Mouse (Mus musculus): ENCODE results near the gene Igsf3. TPM values are rescaled to one million over a fixed set of nuclear protein-coding genes. Genes with fewer than 3 reads are reported as not detected.

Gene Igsf3
- polyA plus RNA-seq, 1 experiment, result 24.9 TPM

DNA sequence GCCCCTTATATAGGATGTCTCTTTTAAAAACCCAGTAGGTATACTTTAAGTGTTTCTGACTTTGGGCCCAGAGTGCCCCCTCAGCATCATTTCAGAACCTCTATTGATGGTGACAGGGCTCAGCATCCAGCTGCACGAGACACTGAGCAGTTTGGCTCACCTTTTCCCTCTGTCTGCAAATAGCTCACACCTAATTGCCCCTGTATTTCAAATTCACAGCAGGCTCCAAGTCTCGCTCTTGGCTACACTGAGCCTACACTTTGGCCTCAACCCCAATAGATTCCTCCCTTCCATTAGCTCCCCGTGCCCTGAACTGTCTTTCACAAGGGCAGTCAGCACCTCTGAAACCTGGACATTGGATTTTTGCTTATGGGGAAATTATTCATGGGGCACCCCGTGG is 26.5 kb upstream of the Igsf3 start:
- Histone ChIP-seq H3K4me1 (ENCODE audit: control insufficient read depth, insufficient read depth, low read length) (no peaks in the 10 kb centered on the region; the same call in 1 of the 2 replicates), H3K27ac (ENCODE audit: insufficient read depth, low read length) (no peak overlapping the region), H3K4me3 (ENCODE audit: insufficient read depth, low read length) (no peak overlapping the region)
- TF ChIP-seq POLR2A (IDR thresholded peaks at IDR 0.05; ENCODE audit: low read depth, low read length) (no peak), CTCF (IDR thresholded peaks at IDR 0.05; ENCODE audit: borderline replicate concordance, insufficient read depth, low read length) (no peak)

DNA sequence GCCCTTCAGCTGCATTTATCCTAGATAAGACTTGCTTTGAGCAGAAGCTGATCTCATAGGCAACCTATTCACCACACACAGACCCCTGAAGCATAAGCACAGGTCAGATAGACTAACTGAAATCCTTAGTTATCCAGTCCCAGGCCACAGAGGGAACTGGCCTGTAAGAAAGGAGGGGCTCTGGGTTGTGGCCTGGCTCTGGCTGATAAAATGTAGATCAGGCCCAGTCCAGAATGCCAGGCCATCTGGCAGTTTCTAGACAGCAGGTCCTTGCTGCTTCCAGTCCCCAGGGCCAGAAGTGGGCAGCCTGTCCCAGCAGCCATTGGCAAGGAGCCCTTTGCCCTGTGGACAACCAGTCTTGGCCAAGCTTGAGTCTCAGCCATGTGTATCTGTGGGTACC is 22.4 kb upstream of the Igsf3 start:
- H3K27ac ChIP-seq (ENCODE audit: insufficient read depth, low read length), result no peak overlapping the region
- TF ChIP-seq POLR2A (IDR thresholded peaks at IDR 0.05; ENCODE audit: low read depth, low read length) (no peak), CTCF (IDR thresholded peaks at IDR 0.05; ENCODE audit: borderline replicate concordance, insufficient read depth, low read length) (no peak)
- no peak overlapping the region for H3K4me3 ChIP-seq (ENCODE audit: insufficient read depth, low read length)
- H3K4me1 ChIP-seq (ENCODE audit: control insufficient read depth, insufficient read depth, low read length), result no peaks in the 10 kb centered on the region

DNA sequence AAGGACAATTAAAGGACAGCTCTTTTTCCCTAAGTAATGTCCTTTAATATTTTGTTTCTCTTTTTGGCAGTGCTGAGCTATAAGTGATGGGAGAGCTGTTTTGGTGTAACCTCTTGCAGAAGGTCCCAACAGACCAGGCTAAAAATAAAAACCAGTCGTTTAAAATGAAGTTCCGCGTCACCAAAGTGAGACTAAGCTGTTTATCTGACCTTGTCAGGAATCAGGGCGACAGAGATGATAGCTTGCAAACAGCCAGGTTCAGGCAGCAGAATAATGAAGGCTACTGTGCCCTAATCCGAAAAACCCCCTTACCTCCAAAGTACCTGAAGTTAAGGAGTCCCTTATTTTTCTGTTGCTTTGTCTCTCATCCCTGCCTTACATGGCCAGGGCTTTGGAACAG is 21.2 kb upstream of the Igsf3 start:
- Histone ChIP-seq H3K4me3 (ENCODE audit: insufficient read depth, low read length) (no peak overlapping the region), H3K27ac (ENCODE audit: insufficient read depth, low read length) (no peak overlapping the region), H3K4me1 (ENCODE audit: control insufficient read depth, insufficient read depth, low read length) (no peaks in the 10 kb centered on the region)
- no peak for TF ChIP-seq CTCF (IDR thresholded peaks at IDR 0.05; ENCODE audit: borderline replicate concordance, insufficient read depth, low read length)
- no peak for TF ChIP-seq POLR2A (IDR thresholded peaks at IDR 0.05; ENCODE audit: low read depth, low read length)

DNA sequence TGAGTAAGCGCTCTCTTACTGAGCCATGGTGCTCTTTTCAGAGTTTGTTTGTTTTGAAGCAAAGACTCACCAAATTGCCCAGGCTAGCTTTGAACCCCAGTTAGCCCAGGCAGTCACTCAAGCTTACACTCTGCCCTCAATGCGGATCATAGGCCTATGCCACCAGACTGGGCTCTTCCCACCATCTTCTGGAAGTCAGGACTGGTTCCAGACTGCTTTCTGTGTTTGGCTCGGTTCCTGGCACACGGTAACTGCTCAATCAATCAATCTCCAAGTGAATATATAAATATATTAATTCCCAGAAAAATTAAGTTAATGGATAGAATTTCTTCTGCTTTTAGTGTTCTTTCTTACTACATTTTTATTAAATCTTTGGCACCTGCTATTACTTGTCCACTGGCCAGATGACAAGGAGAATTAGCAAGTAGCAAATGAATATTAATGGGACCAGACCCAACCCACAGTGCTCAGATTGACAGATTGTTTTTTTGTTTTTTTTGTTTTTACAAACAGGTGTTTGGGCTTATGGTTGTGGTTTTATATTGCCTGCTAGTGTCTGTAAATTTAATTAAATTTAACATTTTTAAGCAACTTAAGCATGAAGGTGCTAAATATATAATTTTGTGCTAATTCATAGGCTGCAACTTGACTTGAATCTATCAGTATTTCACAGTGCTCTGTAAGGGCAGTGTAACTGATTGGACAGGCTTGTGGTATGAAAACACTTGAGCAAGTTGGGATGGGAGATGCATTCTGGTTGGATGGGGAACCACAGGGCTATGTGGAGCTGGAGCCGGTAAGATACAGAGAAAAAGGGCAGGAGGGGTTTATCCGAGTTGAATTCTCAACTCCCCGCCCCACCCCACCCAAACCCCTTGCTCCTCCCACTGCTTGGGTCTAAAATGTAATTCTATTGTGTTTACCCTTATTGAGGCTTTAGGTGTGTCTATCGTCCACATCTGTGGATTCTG is 20.0 kb upstream of the Igsf3 start:
- no peaks in the 10 kb centered on the region for H3K4me1 ChIP-seq (ENCODE audit: control insufficient read depth, insufficient read depth, low read length)
- no peak overlapping the region for H3K4me3 ChIP-seq (ENCODE audit: insufficient read depth, low read length)
- TF ChIP-seq POLR2A (IDR thresholded peaks at IDR 0.05; ENCODE audit: low read depth, low read length) (no peak), CTCF (IDR thresholded peaks at IDR 0.05; ENCODE audit: borderline replicate concordance, insufficient read depth, low read length) (no peak)
- no peak overlapping the region for H3K27ac ChIP-seq (ENCODE audit: insufficient read depth, low read length)

DNA sequence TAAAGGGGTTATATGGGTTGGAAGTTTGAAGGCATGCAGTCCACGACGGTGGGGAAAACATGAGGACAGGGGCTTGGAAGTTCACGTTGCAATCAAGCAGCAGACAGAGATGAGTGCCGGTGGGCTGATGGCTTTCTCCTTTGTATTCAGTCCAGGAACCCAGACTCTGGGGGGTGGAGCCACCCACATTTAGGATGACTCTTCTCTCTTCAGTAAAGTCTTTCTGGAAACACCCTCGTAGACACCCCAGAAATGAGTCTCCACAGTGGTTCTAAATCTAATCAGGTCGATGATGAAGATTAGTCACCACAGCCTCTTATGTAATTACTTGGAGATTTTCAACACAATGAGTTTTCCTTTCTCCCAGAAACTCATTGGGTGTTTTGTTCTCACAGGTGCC is 16.1 kb upstream of the Igsf3 start:
- TF ChIP-seq POLR2A (IDR thresholded peaks at IDR 0.05; ENCODE audit: low read depth, low read length) (no peak), CTCF (IDR thresholded peaks at IDR 0.05; ENCODE audit: borderline replicate concordance, insufficient read depth, low read length) (no peak)
- Histone ChIP-seq H3K4me3 (ENCODE audit: insufficient read depth, low read length) (no peak overlapping the region), H3K4me1 (ENCODE audit: control insufficient read depth, insufficient read depth, low read length) (no peaks in the 10 kb centered on the region), H3K27ac (ENCODE audit: insufficient read depth, low read length) (no peak overlapping the region)

DNA sequence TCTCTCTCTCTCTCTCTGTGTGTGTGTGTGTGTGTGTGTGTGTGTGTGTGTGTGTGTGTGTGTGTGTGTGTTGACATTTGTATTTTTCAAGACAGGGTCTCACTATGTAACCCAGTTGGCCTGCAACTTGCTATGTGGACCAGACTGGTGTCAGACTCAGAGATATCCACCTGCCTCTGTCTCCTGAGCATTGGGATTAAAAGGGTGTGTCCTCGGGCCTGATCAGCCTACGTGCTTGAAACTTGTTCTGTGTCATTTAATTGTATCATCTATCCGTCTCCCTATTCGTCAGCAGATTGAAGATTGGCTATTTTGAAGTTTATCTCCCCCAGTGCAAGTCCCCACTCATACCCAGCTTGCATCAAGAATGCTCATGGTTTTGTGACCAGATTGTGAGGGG is 14.5 kb upstream of the Igsf3 start:
- TF ChIP-seq CTCF (IDR thresholded peaks at IDR 0.05; ENCODE audit: borderline replicate concordance, insufficient read depth, low read length) (no peak), POLR2A (IDR thresholded peaks at IDR 0.05; ENCODE audit: low read depth, low read length) (no peak)
- Histone ChIP-seq H3K27ac (ENCODE audit: insufficient read depth, low read length) (no peak overlapping the region), H3K4me1 (ENCODE audit: control insufficient read depth, insufficient read depth, low read length) (no peaks in the 10 kb centered on the region), H3K4me3 (ENCODE audit: insufficient read depth, low read length) (no peak overlapping the region)

DNA sequence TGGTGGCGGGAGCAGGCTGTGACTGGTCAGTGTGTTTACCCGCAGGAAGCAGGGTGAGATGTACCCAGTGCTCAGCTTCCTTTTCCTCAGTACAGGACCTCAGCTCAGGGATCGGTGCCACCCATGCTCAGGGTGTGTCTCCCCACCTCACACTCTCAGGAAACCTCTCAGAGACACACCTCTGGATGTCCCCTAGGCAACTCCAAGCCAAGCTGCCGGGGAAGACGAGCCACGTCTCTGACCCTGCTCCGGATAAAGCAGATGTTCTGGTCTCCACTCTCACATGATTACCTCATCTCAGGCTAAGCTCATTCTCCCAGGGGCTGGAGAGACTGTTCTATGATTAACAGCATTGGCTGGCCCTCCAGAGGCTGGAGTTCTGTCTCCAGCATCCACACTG is 13.3 kb upstream of the Igsf3 start:
- Histone ChIP-seq H3K4me1 (ENCODE audit: control insufficient read depth, insufficient read depth, low read length) (no peaks in the 10 kb centered on the region), H3K4me3 (ENCODE audit: insufficient read depth, low read length) (no peak overlapping the region), H3K27ac (ENCODE audit: insufficient read depth, low read length) (no peak overlapping the region)
- TF ChIP-seq POLR2A (IDR thresholded peaks at IDR 0.05; ENCODE audit: low read depth, low read length) (no peak), CTCF (IDR thresholded peaks at IDR 0.05; ENCODE audit: borderline replicate concordance, insufficient read depth, low read length) (no peak)

DNA sequence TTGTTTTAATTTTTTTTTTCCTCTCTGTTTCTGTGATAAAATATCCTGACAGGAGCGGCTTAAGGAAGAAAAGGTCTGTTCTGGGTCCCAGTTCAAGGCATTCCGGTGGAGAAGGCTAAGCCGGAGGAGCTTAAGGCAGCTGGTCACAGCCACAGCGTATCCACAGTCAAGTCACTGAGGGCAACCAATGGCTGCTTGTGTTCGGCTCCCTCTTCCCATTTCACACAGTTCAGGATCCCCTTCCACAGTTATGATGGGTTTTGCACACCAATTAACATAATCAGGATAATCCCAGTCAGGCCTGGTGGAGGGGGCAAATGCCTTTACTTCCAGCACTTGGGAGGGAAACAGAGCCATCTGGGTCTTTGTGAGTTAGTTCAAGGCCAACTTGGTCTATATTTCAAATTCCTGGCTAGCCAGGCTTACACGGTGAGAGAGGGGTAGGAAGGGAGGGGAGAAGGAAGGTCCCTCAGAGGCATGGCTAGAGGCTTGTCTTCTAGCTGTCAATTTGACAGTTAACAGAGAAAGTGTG is 11.7 kb upstream of the Igsf3 start:
- H3K4me1 ChIP-seq (ENCODE audit: control insufficient read depth, insufficient read depth, low read length), result peaks cover 4% of the 10 kb centered on the region; the same call in 1 of the 2 replicates
- no peak overlapping the region for H3K4me3 ChIP-seq (ENCODE audit: insufficient read depth, low read length)
- TF ChIP-seq POLR2A (IDR thresholded peaks at IDR 0.05; ENCODE audit: low read depth, low read length), result no peak
- no peak overlapping the region for H3K27ac ChIP-seq (ENCODE audit: insufficient read depth, low read length)

DNA sequence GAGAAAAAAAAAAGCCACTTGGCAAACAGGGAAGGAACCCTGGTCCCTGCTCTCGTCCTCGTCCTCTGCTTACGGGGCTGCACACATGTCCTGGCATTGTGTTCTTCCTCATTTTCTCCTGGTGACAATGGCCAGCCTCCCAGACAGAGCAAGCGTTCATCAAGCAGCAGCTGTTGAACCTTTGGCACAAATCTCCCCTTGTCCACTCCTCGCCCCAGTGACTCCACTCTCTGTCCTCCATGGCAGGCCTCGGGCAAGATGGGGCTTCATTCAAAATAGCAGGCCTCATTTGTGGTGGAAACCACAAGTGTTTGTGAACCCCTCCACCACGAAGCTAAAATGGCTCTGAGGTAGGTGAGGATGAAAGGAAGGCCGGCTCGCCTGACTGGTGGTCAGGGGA is 11.0 kb upstream of the Igsf3 start:
- Histone ChIP-seq H3K27ac (ENCODE audit: insufficient read depth, low read length) (no peak overlapping the region), H3K4me3 (ENCODE audit: insufficient read depth, low read length) (no peak overlapping the region), H3K4me1 (ENCODE audit: control insufficient read depth, insufficient read depth, low read length) (peaks cover 4% of the 10 kb centered on the region; the same call in 1 of the 2 replicates)
- TF ChIP-seq POLR2A (IDR thresholded peaks at IDR 0.05; ENCODE audit: low read depth, low read length) (no peak), CTCF (IDR thresholded peaks at IDR 0.05; ENCODE audit: borderline replicate concordance, insufficient read depth, low read length) (no peak)

DNA sequence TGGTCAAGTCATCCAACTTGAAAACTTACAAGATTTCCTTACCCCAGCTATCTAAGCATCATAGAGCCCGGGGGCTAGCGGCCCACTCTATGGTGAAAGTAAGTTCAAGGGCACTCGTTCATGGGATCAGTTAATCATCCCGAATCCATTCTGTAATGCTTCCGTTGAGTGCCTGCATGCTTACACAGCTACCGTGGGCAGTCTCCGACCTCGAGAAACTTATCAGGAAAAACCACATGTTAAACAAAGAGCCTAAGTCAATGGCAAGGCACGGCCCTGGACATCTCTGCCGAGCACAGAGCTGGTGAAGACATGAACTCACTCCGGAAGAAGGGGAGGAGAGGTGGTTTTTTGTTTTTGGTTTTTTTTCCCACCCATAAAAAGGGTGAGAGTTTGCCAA is 9.5 kb upstream of the Igsf3 start:
- H3K4me1 ChIP-seq (ENCODE audit: control insufficient read depth, insufficient read depth, low read length), result peaks cover 4% of the 10 kb centered on the region; the same call in 1 of the 2 replicates

More for the DNA sequence above, 9.5 kb upstream of the Igsf3 start:
- TF ChIP-seq CTCF (IDR thresholded peaks at IDR 0.05; ENCODE audit: borderline replicate concordance, insufficient read depth, low read length) (no peak), POLR2A (IDR thresholded peaks at IDR 0.05; ENCODE audit: low read depth, low read length) (no peak)
- no peak overlapping the region for H3K27ac ChIP-seq (ENCODE audit: insufficient read depth, low read length)
- no peak overlapping the region for H3K4me3 ChIP-seq (ENCODE audit: insufficient read depth, low read length)
